Mouse (Mus musculus) CH12.LX (cell line): ENCODE results near the gene Tsen54.

Source experiments
- BHLHE40 ChIP-seq: IDR thresholded peaks from 2 replicates; pipeline ENCODE4 v1.6.1; 2011; ENCODE audit warnings: mild to moderate bottlenecking, low read depth, low read length, improper control_type of control experiment
- CTCF ChIP-seq, 2 experiments: IDR thresholded peaks in 1 of 2; conservative IDR thresholded peaks in 1 of 2; 2 replicates each; pipeline ENCODE4 v1.5.1; 2011 to 2012; ENCODE audit warnings: low read depth in 2 of 2, low read length in 2 of 2, improper control_type of control experiment in 1 of 2, inconsistent platforms in 1 of 2, mild to moderate bottlenecking in 1 of 2, moderate library complexity in 1 of 2
- EP300 ChIP-seq: IDR thresholded peaks from 2 replicates; pipeline ENCODE4 v1.6.1; 2011; ENCODE audit warnings: low read length, improper control_type of control experiment
- GABPA ChIP-seq: IDR thresholded peaks from 2 replicates; pipeline ENCODE4 v1.6.1; 2012; ENCODE audit warnings: low read depth, low read length, improper control_type of control experiment, inconsistent platforms; ENCODE audit not compliant: insufficient replicate concordance
- MAZ ChIP-seq: IDR thresholded peaks from 2 replicates; pipeline ENCODE4 v1.6.1; 2012; ENCODE audit warnings: low read depth, mild to moderate bottlenecking, inconsistent platforms, low read length, improper control_type of control experiment, moderate library complexity
- POLR2AphosphoS2 ChIP-seq: IDR thresholded peaks from 2 replicates; pipeline ENCODE4 v1.6.1; 2011; ENCODE audit warnings: low read depth, low read length, improper control_type of control experiment
- RCOR1 ChIP-seq: conservative IDR thresholded peaks from 2 replicates; pipeline ENCODE4 v1.6.1; 2012; ENCODE audit warnings: low read depth, mild to moderate bottlenecking, inconsistent platforms, low read length, improper control_type of control experiment
- USF1 ChIP-seq: IDR thresholded peaks from 2 replicates; pipeline ENCODE4 v1.6.1; 2014; ENCODE audit warnings: low read depth, mild to moderate bottlenecking, inconsistent platforms, low read length, improper control_type of control experiment

DNA sequence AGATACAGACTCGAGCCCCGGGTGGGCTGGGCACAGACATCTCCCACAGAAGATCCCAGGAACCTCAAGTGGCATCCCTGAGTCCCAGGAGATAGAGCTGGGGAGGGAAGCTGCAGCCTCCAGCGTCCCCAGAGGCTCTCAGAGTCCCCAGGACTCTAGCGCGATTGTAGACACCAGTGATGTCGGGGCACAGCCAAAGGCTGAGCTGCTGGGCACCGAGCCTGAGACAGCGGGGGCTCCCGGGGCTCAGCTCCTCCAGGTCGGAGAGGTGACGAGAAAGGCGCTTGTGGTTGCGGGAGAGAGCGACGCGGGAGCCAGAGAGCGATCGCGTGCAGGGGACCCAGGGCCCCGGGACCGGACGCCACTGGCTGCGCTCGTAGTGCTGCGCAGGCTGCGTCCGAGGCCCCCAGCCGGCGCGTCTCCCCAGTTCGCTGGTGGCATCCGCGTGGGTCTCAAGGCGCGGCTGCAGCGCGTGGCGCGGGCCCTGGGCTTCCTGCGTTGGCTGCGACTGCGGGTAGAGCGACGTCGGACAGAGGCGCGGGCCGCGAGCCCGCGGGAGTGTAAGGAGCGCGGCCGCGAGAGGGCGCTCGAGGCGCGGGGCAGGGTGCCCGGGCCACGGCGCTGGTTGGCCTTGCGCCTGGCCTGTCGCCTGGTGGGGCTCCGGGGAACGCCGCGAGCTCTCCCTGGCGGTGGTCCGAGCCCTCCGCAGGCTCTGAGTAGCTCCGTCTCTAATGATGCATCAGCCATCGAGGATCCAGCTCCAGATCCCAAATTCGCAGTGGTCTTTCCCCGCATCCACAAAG is 44.8 kb downstream of the Tsen54 start:
- peak; percentile 34 to 99 for TF ChIP-seq CTCF (conservative IDR thresholded peaks at IDR 0.05 in 1 of 2, IDR thresholded peaks at IDR 0.05 in 1 of 2; ENCODE audit: low read depth in 2 of 2, low read length in 2 of 2)
- TF ChIP-seq BHLHE40, result no peak
- TF ChIP-seq MAZ, result no peak
- TF ChIP-seq USF1, result no peak
- TF ChIP-seq GABPA, result no peak
- no peak for TF ChIP-seq POLR2AphosphoS2
- no peak for TF ChIP-seq RCOR1
- no peak for TF ChIP-seq EP300
